Mouse (Mus musculus) intestine, embryonic 16.5 days (tissue): ENCODE data around the gene Bach1. TPM values are rescaled to one million over a fixed set of nuclear protein-coding genes. Genes with fewer than 3 reads are reported as not detected.
"Not testable (repeated sequence)": the region's sequence is repeated elsewhere in the genome, so short reads cannot be mapped to it uniquely, and the experiment has no call there.

Source experiments
- ATAC-seq: fragments of 200-750 bp; cut with Nextera tagmentation; 2 replicates; pipeline ENCODE4 v1.8.0; 2017; ENCODE audit warnings: moderate TSS enrichment, moderate library complexity
- H3K27ac ChIP-seq: fragments of 300-500 bp; sonication (generic); 2 replicates; pipeline ENCODE4 v1.5.1; 2014; ENCODE audit warnings: mild to moderate bottlenecking, low read length
- H3K27me3 ChIP-seq: fragments of 300-500 bp; sonication (generic); replicated peaks from 2 replicates; pipeline ENCODE4 v1.6.1; 2014; ENCODE audit warnings: low read length, control low read depth, mixed read lengths; ENCODE audit not compliant: control insufficient read depth, insufficient read depth
- H3K36me3 ChIP-seq: fragments of 300-500 bp; sonication (generic); 2 replicates; pipeline ENCODE4 v1.6.1; 2014; ENCODE audit warnings: low read length, control low read depth; ENCODE audit not compliant: control insufficient read depth, insufficient read depth
- H3K4me1 ChIP-seq: fragments of 300-500 bp; sonication (generic); 2 replicates; pipeline ENCODE4 v1.6.1; 2014; ENCODE audit warnings: low read length, control low read depth, mixed read lengths; ENCODE audit not compliant: control insufficient read depth, insufficient read depth
- H3K4me2 ChIP-seq: fragments of 300-500 bp; sonication (generic); 2 replicates; pipeline ENCODE4 v1.6.1; 2014; ENCODE audit warnings: low read depth, low read length, control low read depth
- H3K4me3 ChIP-seq: fragments of 300-500 bp; sonication (generic); 2 replicates; pipeline ENCODE4 v1.5.1; 2014; ENCODE audit warnings: mild to moderate bottlenecking, low read length
- H3K9ac ChIP-seq: fragments of 300-500 bp; sonication (generic); 2 replicates; pipeline ENCODE4 v1.6.1; 2014; ENCODE audit warnings: low read depth, low read length
- H3K9me3 ChIP-seq: fragments of 300-500 bp; sonication (generic); 2 replicates; pipeline ENCODE4 v1.6.1; 2016; ENCODE audit warnings: low read length, control low read depth; ENCODE audit not compliant: control insufficient read depth
- WGBS: fragments of 180-500 bp; shearing (Covaris S2); extraction: QIAGEN DNeasy Blood & Tissue Kit; methylation state at CpG from one replicate; pipeline ENCODE4 v1.1.7; 2014; 5-methylcytosine and 5-hydroxymethylcytosine counted together
- polyA plus RNA-seq: library from polyadenylated mRNA; unstranded; fragments of >200 nt; fragmentation: Nextera tagmentation; extraction: Ambion mirVana; gene quantifications from 2 replicates; pipeline ENCODE4 v1.2.1, GENCODE M21; 2015

Bach1 gene
- polyA plus RNA-seq, 1 experiment from 2014 or later, result 16.6 TPM

- Histone ChIP-seq H3K4me1 (peaks cover 16% of the 10 kb centered on the region), H3K9me3 (no peaks in the 10 kb centered on the region), H3K4me2 (no peak overlapping the region), H3K27me3 (no peaks in the 10 kb centered on the region), H3K9ac (no peak overlapping the region), H3K4me3 (no peak overlapping the region), H3K36me3 (no peaks in the 10 kb centered on the region), H3K27ac (no peak overlapping the region)
- no peak for ATAC-seq
- 78% methylated on average over 12 of the region's 12 CpGs for WGBS
Measured at GRCm38 (mm10) chr16:87671336-87671735, 27.4 kb upstream of the Bach1 start.

- Histone ChIP-seq H3K4me1 (peaks cover 16% of the 10 kb centered on the region), H3K9ac (no peak overlapping the region), H3K4me3 (no peak overlapping the region), H3K27me3 (no peaks in the 10 kb centered on the region), H3K36me3 (no peaks in the 10 kb centered on the region), H3K9me3 (no peaks in the 10 kb centered on the region), H3K27ac (no peak overlapping the region), H3K4me2 (no peak overlapping the region)
- WGBS, result 64% methylated on average over 7 of the region's 7 CpGs
- ATAC-seq, result no peak
Measured at GRCm38 (mm10) chr16:87673155-87673554, 25.6 kb upstream of the Bach1 start.

- Histone ChIP-seq H3K9me3 (no peaks in the 10 kb centered on the region), H3K4me2 (no peak overlapping the region), H3K4me3 (no peak overlapping the region), H3K27me3 (no peaks in the 10 kb centered on the region), H3K9ac (no peak overlapping the region), H3K4me1 (peaks cover 11% of the 10 kb centered on the region; the same call in 1 of the 2 replicates), H3K27ac (peak overlapping the region; percentile 24; the same call in 1 of the 2 replicates), H3K36me3 (no peaks in the 10 kb centered on the region)
- ATAC-seq, result no peak
- 57% methylated on average over 10 of the region's 10 CpGs for WGBS
Measured at GRCm38 (mm10) chr16:87676182-87676581, 22.6 kb upstream of the Bach1 start.

GRCm38 (mm10) chr16:87678667-87679066, 20.1 kb upstream of the Bach1 start:
- H3K27me3 ChIP-seq, result no peaks in the 10 kb centered on the region
- H3K9ac ChIP-seq, result no peak overlapping the region
- H3K4me1 ChIP-seq, result peaks cover 15% of the 10 kb centered on the region
- ATAC-seq, result no peak
- WGBS, result 45% methylated on average over 11 of the region's 11 CpGs
- H3K9me3 ChIP-seq, result no peaks in the 10 kb centered on the region
- H3K27ac ChIP-seq, result no peak overlapping the region
- no peaks in the 10 kb centered on the region for H3K36me3 ChIP-seq
- no peak overlapping the region for H3K4me2 ChIP-seq
- no peak overlapping the region for H3K4me3 ChIP-seq

GRCm38 (mm10) chr16:87680912-87681634, 17.7 kb upstream of the Bach1 start:
- ATAC-seq, result peak; percentile 89
- no peaks in the 10 kb centered on the region for H3K36me3 ChIP-seq
- H3K4me2 ChIP-seq, result no peak overlapping the region
- H3K4me1 ChIP-seq, result peaks cover 9% of the 10 kb centered on the region; the same call in 1 of the 2 replicates
- no peaks in the 10 kb centered on the region for H3K9me3 ChIP-seq
- 66% methylated on average over 9 of the region's 9 CpGs for WGBS
- no peaks in the 10 kb centered on the region for H3K27me3 ChIP-seq
- H3K27ac ChIP-seq, result peak overlapping the region; percentile 65
- no peak overlapping the region for H3K4me3 ChIP-seq
- H3K9ac ChIP-seq, result no peak overlapping the region

- Histone ChIP-seq H3K9ac (no peak overlapping the region), H3K4me3 (no peak overlapping the region), H3K4me1 (peaks cover 9% of the 10 kb centered on the region; the same call in 1 of the 2 replicates), H3K36me3 (no peaks in the 10 kb centered on the region), H3K27me3 (no peaks in the 10 kb centered on the region), H3K4me2 (no peak overlapping the region), H3K27ac (peak overlapping the region; percentile 65; the same call in 1 of the 2 replicates), H3K9me3 (no peaks in the 10 kb centered on the region)
- 50% methylated on average over 3 of the region's 3 CpGs for WGBS
- peak; percentile 26 for ATAC-seq
Measured at GRCm38 (mm10) chr16:87681848-87682247, 16.9 kb upstream of the Bach1 start.

- Histone ChIP-seq H3K27ac (no peak overlapping the region), H3K4me2 (no peak overlapping the region), H3K4me1 (peaks cover 8% of the 10 kb centered on the region; the same call in 1 of the 2 replicates), H3K9me3 (no peaks in the 10 kb centered on the region), H3K27me3 (no peaks in the 10 kb centered on the region), H3K9ac (no peak overlapping the region), H3K4me3 (no peak overlapping the region), H3K36me3 (no peaks in the 10 kb centered on the region)
- no peak for ATAC-seq
- WGBS, result 41% methylated on average over 1 of the region's 1 CpGs
Measured at GRCm38 (mm10) chr16:87686458-87686857, 12.3 kb upstream of the Bach1 start.

GRCm38 (mm10) chr16:87687346-87687745, 11.4 kb upstream of the Bach1 start:
- Histone ChIP-seq H3K4me3 (no peak overlapping the region), H3K9ac (no peak overlapping the region), H3K4me2 (no peak overlapping the region), H3K9me3 (no peaks in the 10 kb centered on the region), H3K4me1 (peaks cover 2% of the 10 kb centered on the region; the same call in 1 of the 2 replicates), H3K27ac (no peak overlapping the region), H3K27me3 (no peaks in the 10 kb centered on the region), H3K36me3 (no peaks in the 10 kb centered on the region)
- 78% methylated on average over 3 of the region's 3 CpGs for WGBS
- peak; percentile 52 for ATAC-seq

GRCm38 (mm10) chr16:87688328-87688727, 10.4 kb upstream of the Bach1 start:
- not testable (repeated sequence) for H3K4me1 ChIP-seq, H3K27ac ChIP-seq, H3K9me3 ChIP-seq, H3K4me3 ChIP-seq, ATAC-seq, H3K36me3 ChIP-seq, H3K27me3 ChIP-seq, H3K4me2 ChIP-seq, H3K9ac ChIP-seq
- WGBS, result 94% methylated on average over 3 of the region's 3 CpGs
